Mouse (Mus musculus): ENCODE measurements around the gene Pxylp1. TPM values are rescaled to one million over a fixed set of nuclear protein-coding genes. Genes with fewer than 3 reads are reported as not detected.
A peak's percentile ranks its signal among the peaks of the same experiment; 100 is the strongest.

Gene Pxylp1
- polyA plus RNA-seq, 1 experiment from 2014 or later, result 22.8 TPM

DNA sequence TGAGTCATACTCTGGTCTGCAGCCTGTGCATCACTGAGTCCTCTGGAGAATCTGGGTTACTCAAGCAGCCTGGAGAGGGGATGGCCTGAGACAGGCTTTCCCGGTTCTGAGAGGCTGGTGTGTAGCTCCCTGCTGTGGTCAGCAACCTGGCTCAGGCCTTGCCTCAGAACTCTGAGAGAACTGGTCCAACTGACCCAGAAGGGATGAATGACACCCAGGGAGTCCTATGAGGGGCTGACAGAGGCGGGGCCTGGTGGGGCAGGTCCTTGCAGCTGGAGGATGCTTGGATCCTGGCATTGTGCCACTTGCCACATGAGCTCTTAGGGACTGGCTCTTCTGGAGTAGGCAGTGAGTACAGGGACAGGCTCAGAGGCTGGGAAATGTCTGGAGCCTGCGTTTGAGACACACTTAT is 47.7 kb downstream of the Pxylp1 start:
- DNase-seq (ENCODE audit: low spot score), result no peak
- Histone ChIP-seq H3K27me3 (ENCODE audit: insufficient read depth, poor library complexity, severe bottlenecking) (no peaks in the 10 kb centered on the region), H3K4me3 (no peak overlapping the region), H3K36me3 (peaks cover 13% of the 10 kb centered on the region), H3K27ac (no peak overlapping the region), H3K9me3 (0 out of 2 replicates have a peak, but pooled peaks cover 2% of the 10 kb centered on the region), H3K4me1 (peaks cover 9% of the 10 kb centered on the region; the same call in 1 of the 2 replicates)
- WGBS, result 59% methylated on average over 3 of the region's 3 CpGs

DNA sequence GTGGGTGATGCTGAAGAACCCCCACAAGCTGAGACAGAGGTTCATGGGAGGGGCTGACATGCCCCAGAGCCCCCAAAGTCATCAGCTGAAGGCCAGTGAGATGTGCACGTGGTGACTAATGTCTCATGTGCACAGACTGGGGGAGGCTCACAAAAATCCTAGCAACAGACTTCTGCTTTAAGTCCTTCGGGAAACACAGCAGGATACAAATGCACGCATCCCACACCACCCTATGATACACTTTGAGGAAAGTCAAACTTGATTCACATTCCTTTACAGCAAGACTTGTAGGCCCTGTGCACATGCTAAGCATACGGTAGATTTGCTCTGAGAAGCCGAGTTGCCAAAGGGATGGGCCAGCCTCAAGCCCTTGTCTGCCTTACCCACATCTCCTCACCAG is 53.1 kb downstream of the Pxylp1 start:
- H3K4me1 ChIP-seq, result peaks cover 25% of the 10 kb centered on the region
- H3K4me3 ChIP-seq, result no peak overlapping the region
- 85% methylated on average over 5 of the region's 5 CpGs for WGBS
- 0 out of 2 replicates have a peak, but pooled peaks cover 4% of the 10 kb centered on the region for H3K27me3 ChIP-seq (ENCODE audit: insufficient read depth, poor library complexity, severe bottlenecking)
- no peak overlapping the region for H3K27ac ChIP-seq
- H3K36me3 ChIP-seq, result peaks cover 21% of the 10 kb centered on the region
- no peak for DNase-seq (ENCODE audit: low spot score)
- 0 out of 2 replicates have a peak, but pooled peaks cover 2% of the 10 kb centered on the region for H3K9me3 ChIP-seq

DNA sequence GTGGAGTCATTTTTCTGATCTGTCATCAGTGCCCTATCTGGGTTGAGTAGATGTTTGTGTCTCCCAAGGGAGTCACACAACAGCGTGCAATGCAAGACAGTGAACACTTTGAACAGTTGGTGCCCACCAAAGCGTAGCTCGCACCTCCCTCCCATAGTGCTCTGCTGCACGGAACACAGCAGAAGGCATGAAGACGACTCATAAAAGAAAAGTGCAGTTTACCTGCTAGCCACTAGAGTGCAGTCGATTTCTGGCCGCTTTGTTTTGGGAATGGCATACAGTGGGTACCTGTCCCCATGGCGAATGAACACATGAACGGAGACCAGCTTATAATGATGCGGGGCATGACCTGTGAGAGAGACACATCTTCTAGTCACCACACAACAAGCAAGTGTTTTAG is 53.6 kb downstream of the Pxylp1 start:
- H3K9me3 ChIP-seq, result 0 out of 2 replicates have a peak, but pooled peaks cover 2% of the 10 kb centered on the region
- 36% methylated on average over 10 of the region's 10 CpGs for WGBS

DNA sequence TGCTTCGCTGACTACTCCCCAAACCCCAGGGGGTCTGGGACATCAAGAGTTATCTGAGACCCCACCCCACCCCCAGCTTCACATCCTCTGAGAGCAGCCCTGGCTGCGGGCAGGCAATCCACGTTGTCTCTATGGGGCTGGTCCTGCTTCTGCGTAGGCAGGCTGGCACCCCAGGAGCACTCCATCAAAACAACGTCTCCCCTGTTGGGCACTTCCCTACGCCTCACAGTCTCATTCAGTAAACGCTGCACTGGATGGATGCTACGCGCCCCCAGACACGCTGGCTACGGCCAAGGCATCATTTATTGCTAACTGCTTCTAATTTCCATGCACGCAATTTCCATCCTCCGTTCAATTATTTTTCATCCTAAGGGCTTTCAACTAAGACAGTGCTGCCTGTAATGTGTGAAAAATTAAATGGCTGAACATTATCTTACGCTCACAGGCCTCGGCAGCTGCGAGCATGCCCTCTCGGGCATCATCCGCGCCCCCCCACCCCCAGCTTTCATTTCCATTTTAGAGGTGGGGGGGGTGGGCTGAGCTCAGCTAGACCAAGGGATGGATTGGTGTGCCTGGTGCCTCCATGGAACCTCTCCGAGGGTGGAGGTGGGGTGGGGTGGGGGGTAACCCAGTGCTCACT is 54.6 kb downstream of the Pxylp1 start:
- Histone ChIP-seq H3K27ac (no peak overlapping the region), H3K27me3 (ENCODE audit: insufficient read depth, poor library complexity, severe bottlenecking) (0 out of 2 replicates have a peak, but pooled peaks cover 4% of the 10 kb centered on the region), H3K4me3 (no peak overlapping the region), H3K4me1 (peaks cover 34% of the 10 kb centered on the region), H3K9me3 (0 out of 2 replicates have a peak, but pooled peaks cover 2% of the 10 kb centered on the region), H3K36me3 (peaks cover 17% of the 10 kb centered on the region)
- WGBS, result 47% methylated on average over 20 of the region's 20 CpGs
- DNase-seq (ENCODE audit: low spot score), result no peak

More for the DNA sequence above, 53.6 kb downstream of the Pxylp1 start:
- peaks cover 25% of the 10 kb centered on the region for H3K4me1 ChIP-seq
- H3K27ac ChIP-seq, result 0 out of 2 replicates have a peak overlapping the region, but pooled peaks have one; percentile 1
- 0 out of 2 replicates have a peak, but pooled peaks cover 4% of the 10 kb centered on the region for H3K27me3 ChIP-seq (ENCODE audit: insufficient read depth, poor library complexity, severe bottlenecking)
- H3K36me3 ChIP-seq, result peaks cover 21% of the 10 kb centered on the region
- no peak overlapping the region for H3K4me3 ChIP-seq
- DNase-seq (ENCODE audit: low spot score), result no peak

DNA sequence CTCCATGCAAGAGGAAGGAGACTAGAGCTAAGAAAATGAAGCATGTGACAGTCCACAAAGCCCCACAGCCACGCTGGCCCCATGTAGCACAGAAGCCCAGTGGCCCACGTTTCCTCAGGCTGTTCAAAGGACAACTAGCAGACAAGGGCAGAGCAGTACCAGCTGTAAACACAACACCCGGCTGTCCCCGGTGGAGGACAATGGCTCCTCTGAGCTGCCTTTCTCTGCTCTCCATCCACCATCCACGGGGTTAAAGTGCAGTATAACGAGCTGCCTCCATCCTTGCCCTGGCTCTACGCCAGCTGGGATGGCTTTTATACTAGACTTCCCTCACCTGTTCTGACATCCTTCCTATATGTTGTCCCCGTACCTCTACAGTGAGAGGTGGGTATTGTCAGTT is 55.5 kb downstream of the Pxylp1 start:
- WGBS, result 48% methylated on average over 8 of the region's 8 CpGs
- peaks cover 42% of the 10 kb centered on the region for H3K4me1 ChIP-seq
- no peak for DNase-seq (ENCODE audit: low spot score)
- no peak overlapping the region for H3K4me3 ChIP-seq
- H3K9me3 ChIP-seq, result no peaks in the 10 kb centered on the region
- H3K27me3 ChIP-seq (ENCODE audit: insufficient read depth, poor library complexity, severe bottlenecking), result 0 out of 2 replicates have a peak, but pooled peaks cover 4% of the 10 kb centered on the region
- no peak overlapping the region for H3K27ac ChIP-seq
- H3K36me3 ChIP-seq, result peaks cover 10% of the 10 kb centered on the region

DNA sequence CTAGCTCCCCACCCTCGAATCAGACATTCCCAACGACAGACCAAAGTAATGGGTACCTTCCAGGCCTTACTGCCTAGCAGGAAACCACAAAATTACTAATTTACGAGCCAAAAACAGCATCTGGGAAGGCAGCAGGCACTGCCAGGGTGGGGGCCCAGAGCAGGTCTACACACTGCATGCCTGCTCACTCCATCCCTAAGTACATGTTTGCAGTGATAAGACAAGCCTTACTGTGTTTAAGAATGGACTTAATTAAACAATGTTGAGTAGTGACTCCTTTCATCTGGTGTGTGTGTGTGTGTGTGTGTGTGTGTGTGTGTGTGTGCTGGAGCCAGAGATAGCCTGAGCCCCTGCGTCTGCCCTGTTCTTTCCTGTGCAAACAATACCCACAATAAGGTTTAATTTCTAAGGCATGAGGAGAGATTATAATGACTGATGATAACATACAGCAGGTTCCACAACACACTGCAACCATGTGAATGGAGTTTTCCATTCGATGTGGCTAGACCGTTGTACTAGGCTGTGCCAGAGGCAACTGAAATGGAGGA is 57.0 kb downstream of the Pxylp1 start:
- Histone ChIP-seq H3K27ac (no peak overlapping the region), H3K4me1 (peaks cover 43% of the 10 kb centered on the region), H3K27me3 (ENCODE audit: insufficient read depth, poor library complexity, severe bottlenecking) (0 out of 2 replicates have a peak, but pooled peaks cover 4% of the 10 kb centered on the region), H3K36me3 (peaks cover 10% of the 10 kb centered on the region), H3K4me3 (no peak overlapping the region), H3K9me3 (no peaks in the 10 kb centered on the region)
- no peak for DNase-seq (ENCODE audit: low spot score)
- WGBS, result 82% methylated on average over 6 of the region's 6 CpGs

DNA sequence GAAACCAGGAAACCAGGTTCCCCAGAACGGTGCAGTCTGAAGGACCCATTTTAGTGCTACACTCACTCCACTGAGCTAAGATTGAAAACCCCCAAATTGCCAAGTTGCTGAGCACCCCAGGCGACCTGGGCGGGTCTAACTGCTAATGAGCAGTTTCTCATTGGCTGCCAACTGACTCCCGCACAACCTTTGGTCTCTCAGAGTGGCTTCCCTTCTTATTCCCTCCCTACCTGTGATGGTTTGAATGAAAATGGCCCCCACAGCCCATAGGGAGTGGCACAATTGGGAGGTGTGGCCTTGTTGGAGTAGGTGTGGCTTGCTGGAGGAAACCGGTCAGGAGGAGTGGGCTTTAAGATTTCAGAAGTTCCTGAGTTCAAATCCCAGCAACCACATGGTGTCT is 58.9 kb downstream of the Pxylp1 start:
- DNase-seq (ENCODE audit: low spot score), result no peak
- Histone ChIP-seq H3K4me1 (peaks cover 32% of the 10 kb centered on the region), H3K27ac (peak overlapping the region; percentile 81), H3K27me3 (ENCODE audit: insufficient read depth, poor library complexity, severe bottlenecking) (0 out of 2 replicates have a peak, but pooled peaks cover 4% of the 10 kb centered on the region), H3K4me3 (no peak overlapping the region), H3K9me3 (no peaks in the 10 kb centered on the region), H3K36me3 (peaks cover 14% of the 10 kb centered on the region)
- 61% methylated on average over 5 of the region's 5 CpGs for WGBS

DNA sequence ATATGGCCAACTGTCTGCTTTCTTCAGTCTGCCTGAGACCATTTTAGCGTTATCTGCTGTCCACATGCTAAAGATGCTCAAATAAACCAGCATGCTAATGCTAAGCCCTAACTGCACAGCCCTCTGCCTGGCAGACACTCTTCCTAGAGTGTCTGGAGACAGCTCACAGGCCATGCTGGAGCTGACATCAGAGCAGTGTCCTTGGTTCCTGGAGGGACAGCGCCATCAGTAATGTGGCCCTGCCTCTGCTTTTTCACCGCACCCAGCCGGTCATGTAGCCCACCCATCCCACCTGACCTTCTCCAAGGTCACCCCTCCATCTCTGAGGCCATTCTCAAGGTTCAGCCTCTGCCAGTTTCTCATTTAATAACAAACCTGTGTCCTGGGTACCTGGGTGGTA is 60.0 kb downstream of the Pxylp1 start:
- H3K4me1 ChIP-seq, result peaks cover 36% of the 10 kb centered on the region
- DNase-seq (ENCODE audit: low spot score), result no peak
- H3K27me3 ChIP-seq (ENCODE audit: insufficient read depth, poor library complexity, severe bottlenecking), result 0 out of 2 replicates have a peak, but pooled peaks cover 4% of the 10 kb centered on the region
- H3K4me3 ChIP-seq, result no peak overlapping the region
- peak overlapping the region; percentile 81 for H3K27ac ChIP-seq
- H3K36me3 ChIP-seq, result peaks cover 23% of the 10 kb centered on the region
- 36% methylated on average over 4 of the region's 4 CpGs for WGBS
- H3K9me3 ChIP-seq, result no peaks in the 10 kb centered on the region

DNA sequence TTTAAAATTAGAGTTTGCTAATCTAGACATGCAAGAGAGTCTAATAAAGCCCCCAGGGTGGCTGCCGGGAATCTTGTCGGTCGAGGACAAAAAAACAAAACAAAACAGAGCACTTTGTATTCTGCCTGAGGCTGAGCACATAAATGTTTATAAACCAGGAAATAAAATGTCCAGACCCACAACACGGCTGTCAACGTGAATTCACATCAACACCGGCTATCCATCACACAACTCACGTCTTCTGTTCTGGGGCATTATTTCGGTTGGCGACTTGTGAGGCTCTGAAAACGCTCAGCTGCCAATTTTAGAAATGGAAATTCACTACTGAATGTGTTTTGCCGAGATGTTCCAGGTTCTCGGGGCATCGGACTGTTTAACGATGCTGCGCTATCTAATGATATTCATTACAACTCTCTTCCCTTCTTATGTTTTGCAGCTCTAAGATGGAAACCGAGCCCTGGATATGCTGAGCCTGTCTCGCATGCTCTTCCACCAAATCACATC is 61.6 kb downstream of the Pxylp1 start:
- Histone ChIP-seq H3K27me3 (ENCODE audit: insufficient read depth, poor library complexity, severe bottlenecking) (no peaks in the 10 kb centered on the region), H3K4me1 (peaks cover 27% of the 10 kb centered on the region), H3K9me3 (no peaks in the 10 kb centered on the region), H3K36me3 (peaks cover 17% of the 10 kb centered on the region), H3K4me3 (no peak overlapping the region), H3K27ac (no peak overlapping the region)
- 88% methylated on average over 17 of the region's 17 CpGs for WGBS
- DNase-seq (ENCODE audit: low spot score), result no peak

DNA sequence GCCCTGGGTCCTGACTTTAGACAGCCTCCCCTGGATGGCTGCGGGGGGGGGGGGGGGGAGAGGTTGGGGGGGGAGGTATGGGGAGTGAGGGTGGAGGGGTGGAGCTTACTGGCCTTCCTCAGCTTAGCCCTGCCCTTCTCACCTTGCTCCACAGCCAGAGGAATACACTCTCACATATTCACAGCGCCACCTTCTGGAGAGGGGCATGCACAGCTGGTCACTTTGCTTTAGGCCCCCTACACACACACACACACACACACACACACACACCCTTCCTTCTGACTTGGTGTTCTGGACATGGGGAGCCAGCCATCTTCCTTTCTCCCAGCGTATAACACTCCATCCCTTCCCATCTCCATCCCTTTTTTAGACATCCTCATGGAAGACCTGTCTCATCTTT is 62.8 kb downstream of the Pxylp1 start:
- no peak for DNase-seq (ENCODE audit: low spot score)
- peaks cover 26% of the 10 kb centered on the region for H3K36me3 ChIP-seq
- 92% methylated on average over 2 of the region's 3 CpGs for WGBS

DNA sequence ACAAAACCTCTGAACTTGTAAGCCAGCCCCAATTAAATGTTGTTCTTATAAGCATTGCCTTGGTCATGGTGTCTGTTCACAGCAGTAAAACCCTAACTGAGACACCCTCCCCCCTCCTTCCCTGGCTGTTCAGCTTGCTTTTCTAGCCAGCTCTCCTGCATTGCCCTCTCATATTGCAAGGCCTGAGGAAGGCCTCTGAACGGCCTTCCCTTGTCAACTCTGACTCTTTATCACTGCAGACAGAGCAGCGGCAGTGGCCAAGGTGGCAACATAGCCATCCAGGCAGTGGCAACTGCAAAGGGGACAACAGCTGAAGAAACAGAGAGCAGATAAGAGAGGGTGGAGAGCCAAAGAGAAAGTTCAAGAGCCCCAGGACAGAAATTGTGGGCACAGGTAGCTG is 64.4 kb downstream of the Pxylp1 start:
- DNase-seq (ENCODE audit: low spot score), result no peak
- Histone ChIP-seq H3K27ac (0 out of 2 replicates have a peak overlapping the region, but pooled peaks have one; percentile 16), H3K4me3 (no peak overlapping the region), H3K27me3 (ENCODE audit: insufficient read depth, poor library complexity, severe bottlenecking) (no peaks in the 10 kb centered on the region), H3K4me1 (peaks cover 28% of the 10 kb centered on the region), H3K36me3 (peaks cover 28% of the 10 kb centered on the region), H3K9me3 (no peaks in the 10 kb centered on the region)
- WGBS, result 22% methylated on average over 2 of the region's 2 CpGs

More for the DNA sequence above, 62.8 kb downstream of the Pxylp1 start:
- Histone ChIP-seq H3K27ac (no peak overlapping the region), H3K4me3 (no peak overlapping the region), H3K27me3 (ENCODE audit: insufficient read depth, poor library complexity, severe bottlenecking) (no peaks in the 10 kb centered on the region), H3K9me3 (no peaks in the 10 kb centered on the region), H3K4me1 (peaks cover 27% of the 10 kb centered on the region)

DNA sequence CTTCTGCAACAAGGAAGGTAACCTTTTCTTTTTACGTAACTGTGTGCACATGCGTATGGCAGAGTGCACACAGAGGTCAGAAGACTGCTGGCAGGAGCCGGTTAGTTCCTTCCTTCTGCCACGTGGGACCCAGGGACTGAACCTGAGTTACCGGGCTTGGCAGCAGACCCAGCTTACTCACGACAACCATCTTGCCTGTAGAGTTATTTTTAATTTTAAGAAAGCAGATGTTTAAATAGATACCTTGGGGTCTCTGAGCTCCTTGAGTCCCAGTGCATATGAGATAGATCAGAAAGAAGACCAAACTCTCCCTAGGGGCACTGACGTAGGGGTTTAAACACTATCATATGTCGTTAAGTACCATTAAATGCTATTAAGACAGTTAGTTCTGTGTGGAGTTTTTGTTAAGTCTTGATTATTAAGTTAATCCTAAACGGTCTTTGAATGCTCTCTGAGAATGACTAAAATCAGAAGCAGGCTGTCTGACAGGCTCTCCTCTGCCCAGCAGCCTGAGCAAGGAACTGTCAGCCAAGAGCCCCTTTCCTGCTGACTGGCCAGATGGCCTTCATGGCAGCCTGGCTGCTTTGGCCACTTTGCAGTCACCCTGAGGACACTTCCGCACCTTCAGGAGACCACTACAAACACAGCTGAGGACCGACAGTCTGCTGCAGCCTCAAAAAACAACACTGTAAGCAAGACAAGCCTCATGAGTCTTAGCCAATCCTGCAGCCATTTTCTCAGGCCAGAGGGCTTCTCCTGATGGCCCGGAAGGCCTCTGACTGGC is 65.3 kb downstream of the Pxylp1 start:
- peaks cover 28% of the 10 kb centered on the region for H3K36me3 ChIP-seq
- H3K27me3 ChIP-seq (ENCODE audit: insufficient read depth, poor library complexity, severe bottlenecking), result no peaks in the 10 kb centered on the region
- DNase-seq (ENCODE audit: low spot score), result no peak
- WGBS, result 84% methylated on average over 12 of the region's 12 CpGs
- peaks cover 20% of the 10 kb centered on the region for H3K4me1 ChIP-seq
- H3K27ac ChIP-seq, result no peak overlapping the region
- no peaks in the 10 kb centered on the region for H3K9me3 ChIP-seq
- H3K4me3 ChIP-seq, result no peak overlapping the region
